Comparison of ENCODE assay signal across 30 mouse cellular contexts in genomic region chr19:29481578-29481977, GRCm38 (mm10).
"Had no signal": no experiment of that assay in that cellular context is flagged by ENCODE, and none has a peak within 500 bp of the region (broad histone marks: within the 10 kb centered on the region; RNA-seq: fewer than 3 reads in every experiment).

No protein-coding gene starts in this region.

- H3K27ac ChIP-seq: left cerebral cortex, adult 2 months; limb, embryonic 10.5 days; limb, embryonic 12.5 days; limb, embryonic 13.5 days; limb, embryonic 15.5 days; liver, embryonic 13.5 days; liver, embryonic 14.5 days; liver, embryonic 15.5 days; lung, embryonic 15.5 days; macrophage; midbrain, embryonic 13.5 days; midbrain, embryonic 15.5 days; neural tube, embryonic 12.5 days; neural tube, embryonic 13.5 days had no signal

- H3K27me3 ChIP-seq: limb, embryonic 12.5 days; limb, embryonic 13.5 days; limb, embryonic 15.5 days; liver, embryonic 13.5 days; liver, embryonic 15.5 days; lung, embryonic 15.5 days; megakaryocyte, embryonic 14.5 days; midbrain, embryonic 12.5 days; midbrain, embryonic 13.5 days; midbrain, embryonic 15.5 days; neural tube, embryonic 12.5 days; neural tube, embryonic 13.5 days had no signal

- H3K4me1 ChIP-seq: limb, embryonic 10.5 days; limb, embryonic 12.5 days; limb, embryonic 15.5 days; lung, embryonic 15.5 days; midbrain, embryonic 15.5 days; neural tube, embryonic 12.5 days; neural tube, embryonic 13.5 days had no signal

- DNase-seq: left cerebral cortex, postnatal 4 days; liver, embryonic 13.5 days; lung, adult 18-20 months; lung, adult 2 months; lung, embryonic 14.5 days; lung, postnatal 10 days; lung, postnatal 14 days; lung, postnatal 36 days; lung, postnatal 4 days; midbrain, embryonic 14.5 days had no signal

- H3K9ac ChIP-seq: limb, embryonic 12.5 days; limb, embryonic 13.5 days; limb, embryonic 15.5 days; liver, embryonic 14.5 days; liver, embryonic 15.5 days; lung, embryonic 14.5 days; lung, embryonic 15.5 days; midbrain, embryonic 12.5 days; midbrain, embryonic 13.5 days; midbrain, embryonic 15.5 days; neural tube, embryonic 12.5 days; neural tube, embryonic 13.5 days had no signal

- H3K4me2 ChIP-seq: limb, embryonic 12.5 days; limb, embryonic 13.5 days; limb, embryonic 15.5 days; liver, embryonic 13.5 days; liver, embryonic 15.5 days; lung, embryonic 14.5 days; lung, embryonic 15.5 days; midbrain, embryonic 11.5 days; midbrain, embryonic 12.5 days; midbrain, embryonic 13.5 days; midbrain, embryonic 15.5 days; neural tube, embryonic 12.5 days; neural tube, embryonic 13.5 days had no signal

- ATAC-seq: lung, postnatal 0 days; midbrain, embryonic 13.5 days; midbrain, embryonic 15.5 days; midbrain, embryonic 16.5 days had no signal

- H3K4me3 ChIP-seq: left cerebral cortex, adult 2 months; limb, embryonic 10.5 days; limb, embryonic 12.5 days; limb, embryonic 13.5 days; limb, embryonic 15.5 days; liver, embryonic 13.5 days; liver, embryonic 15.5 days; lung, embryonic 15.5 days; midbrain, embryonic 10.5 days; midbrain, embryonic 12.5 days; midbrain, embryonic 13.5 days; midbrain, embryonic 15.5 days; myocyte; neural tube, embryonic 12.5 days; neural tube, embryonic 13.5 days had no signal

- H3K36me3 ChIP-seq: limb, embryonic 10.5 days; limb, embryonic 12.5 days; limb, embryonic 13.5 days; limb, embryonic 15.5 days; liver, embryonic 13.5 days; liver, embryonic 15.5 days; lung, embryonic 15.5 days; midbrain, embryonic 10.5 days; midbrain, embryonic 12.5 days; midbrain, embryonic 13.5 days; midbrain, embryonic 15.5 days; neural tube, embryonic 12.5 days; neural tube, embryonic 13.5 days had no signal

- H3K9me3 ChIP-seq: limb, embryonic 10.5 days; limb, embryonic 12.5 days; limb, embryonic 13.5 days; limb, embryonic 15.5 days; liver, embryonic 13.5 days; liver, embryonic 15.5 days; lung, embryonic 15.5 days; megakaryocyte, embryonic 14.5 days; midbrain, embryonic 10.5 days; midbrain, embryonic 12.5 days; midbrain, embryonic 13.5 days; midbrain, embryonic 15.5 days; neural tube, embryonic 12.5 days; neural tube, embryonic 13.5 days had no signal
